Mouse (Mus musculus): ENCODE data around the gene Rab3c. TPM values are rescaled to one million over a fixed set of nuclear protein-coding genes. Genes with fewer than 3 reads are reported as not detected.

Rab3c gene
- polyA plus RNA-seq, 1 experiment from 2014 or later = 87.8 TPM

DNA sequence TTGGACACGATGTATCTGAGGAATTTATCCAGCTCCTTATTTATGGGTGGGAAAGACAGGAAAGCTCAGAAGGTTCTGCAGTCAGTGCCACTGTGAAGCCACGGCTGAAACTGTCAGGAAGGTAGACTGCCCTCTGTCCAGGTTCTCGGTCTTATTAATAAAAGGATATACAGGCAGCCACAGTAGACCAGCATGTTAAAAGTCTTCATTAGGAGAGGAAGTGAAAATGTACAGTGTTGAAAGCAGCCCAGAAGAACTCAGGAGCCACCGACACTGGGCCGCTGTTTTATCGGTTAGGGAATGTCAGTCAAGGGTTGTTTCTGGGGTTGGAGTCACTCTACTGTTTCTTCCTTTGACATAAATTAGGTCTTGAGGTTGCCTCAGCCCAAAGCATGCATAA, 245.9 kb downstream of the Rab3c start:
- H3K4me3 ChIP-seq = no peak overlapping the region
- H3K4me2 ChIP-seq (replicated peaks) = no peak overlapping the region
- no peaks in the 10 kb centered on the region for H3K36me3 ChIP-seq
- H3K4me1 ChIP-seq = no peaks in the 10 kb centered on the region
- no peak overlapping the region for H3K9ac ChIP-seq (replicated peaks)
- no peaks in the 10 kb centered on the region for H3K9me3 ChIP-seq
- H3K27ac ChIP-seq (replicated peaks) = no peak overlapping the region
- no peak for ATAC-seq (ENCODE audit: low FRiP score, low read depth)
- WGBS = 87% methylated on average over 6 of the region's 6 CpGs
- no peaks in the 10 kb centered on the region for H3K27me3 ChIP-seq

DNA sequence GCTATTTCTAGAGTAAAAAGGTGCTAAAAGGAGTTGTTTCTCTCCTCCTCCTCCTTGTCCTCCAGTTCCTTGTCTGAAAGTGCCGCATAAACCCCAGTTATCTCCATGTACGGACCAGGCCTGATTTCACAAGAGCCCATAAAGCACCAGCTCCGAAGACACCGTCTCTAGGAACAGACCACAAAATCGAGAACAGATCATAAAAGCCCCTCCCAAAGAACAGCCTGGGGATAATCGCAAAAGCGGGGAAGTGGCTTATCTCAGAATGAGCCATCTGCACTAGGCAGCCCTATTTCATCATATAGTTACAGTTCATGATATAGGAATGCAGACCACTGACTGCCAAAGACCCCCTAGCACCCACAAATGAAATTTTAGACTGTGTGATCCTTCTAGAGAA, 246.8 kb downstream of the Rab3c start:
- no peak for ATAC-seq (ENCODE audit: low FRiP score, low read depth)
- H3K36me3 ChIP-seq = no peaks in the 10 kb centered on the region
- no peak overlapping the region for H3K4me2 ChIP-seq (replicated peaks)
- H3K9me3 ChIP-seq = no peaks in the 10 kb centered on the region
- H3K27me3 ChIP-seq = no peaks in the 10 kb centered on the region
- no peak overlapping the region for H3K9ac ChIP-seq (replicated peaks)
- no peak overlapping the region for H3K4me3 ChIP-seq
- no peaks in the 10 kb centered on the region for H3K4me1 ChIP-seq
- H3K27ac ChIP-seq (replicated peaks) = no peak overlapping the region
- WGBS = 84% methylated on average over 7 of the region's 7 CpGs

DNA sequence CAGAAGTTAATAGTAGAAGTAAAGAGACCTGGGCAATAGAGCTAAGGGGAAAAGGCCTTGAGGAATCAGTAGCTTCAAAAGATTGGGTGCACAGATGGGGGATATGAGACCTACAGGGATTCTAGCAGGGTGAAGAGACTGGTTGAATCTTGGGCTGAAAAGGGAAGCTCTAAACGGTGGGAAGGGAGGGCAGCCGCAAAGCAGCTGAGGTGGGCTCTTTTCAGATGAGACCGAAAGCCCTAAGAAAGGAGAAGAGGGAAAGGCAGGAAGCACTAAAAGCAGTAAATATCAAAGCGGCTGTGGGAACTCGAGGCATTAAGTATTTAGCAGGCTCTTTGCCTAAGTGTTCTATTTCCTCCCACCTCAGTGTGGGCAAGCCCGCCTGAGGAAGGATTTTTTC, 248.9 kb downstream of the Rab3c start:
- Histone ChIP-seq H3K9ac (replicated peaks) (no peak overlapping the region), H3K27ac (replicated peaks) (no peak overlapping the region), H3K4me3 (no peak overlapping the region), H3K27me3 (no peaks in the 10 kb centered on the region), H3K4me1 (no peaks in the 10 kb centered on the region), H3K9me3 (no peaks in the 10 kb centered on the region), H3K4me2 (replicated peaks) (no peak overlapping the region), H3K36me3 (no peaks in the 10 kb centered on the region)
- WGBS = 46% methylated on average over 6 of the region's 6 CpGs
- ATAC-seq (ENCODE audit: low FRiP score, low read depth) = no peak

DNA sequence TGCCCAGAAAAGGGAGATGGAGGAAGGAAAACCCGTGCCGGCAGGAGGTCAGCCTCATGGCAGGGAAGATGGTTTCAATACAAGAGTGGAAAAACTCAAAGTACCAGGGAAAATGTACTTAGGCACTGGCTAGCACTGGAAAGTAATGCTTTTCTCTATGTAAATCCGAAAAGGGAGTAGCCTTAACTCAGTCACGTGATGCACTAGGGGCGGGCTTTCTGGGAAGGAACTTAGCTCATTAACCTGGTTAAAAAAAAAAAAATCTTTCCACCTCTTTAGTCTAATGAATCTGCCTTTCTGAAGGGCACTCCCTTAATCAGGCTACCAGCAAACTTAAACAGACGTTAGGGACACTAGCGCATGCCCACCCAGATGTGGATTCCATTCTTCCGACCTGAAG, 249.7 kb downstream of the Rab3c start:
- no peaks in the 10 kb centered on the region for H3K4me1 ChIP-seq
- no peaks in the 10 kb centered on the region for H3K9me3 ChIP-seq
- no peak overlapping the region for H3K4me3 ChIP-seq
- ATAC-seq (ENCODE audit: low FRiP score, low read depth) = no peak
- no peak overlapping the region for H3K27ac ChIP-seq (replicated peaks)
- no peaks in the 10 kb centered on the region for H3K27me3 ChIP-seq
- no peak overlapping the region for H3K4me2 ChIP-seq (replicated peaks)
- 86% methylated on average over 8 of the region's 8 CpGs for WGBS
- H3K36me3 ChIP-seq = no peaks in the 10 kb centered on the region
- H3K9ac ChIP-seq (replicated peaks) = no peak overlapping the region

DNA sequence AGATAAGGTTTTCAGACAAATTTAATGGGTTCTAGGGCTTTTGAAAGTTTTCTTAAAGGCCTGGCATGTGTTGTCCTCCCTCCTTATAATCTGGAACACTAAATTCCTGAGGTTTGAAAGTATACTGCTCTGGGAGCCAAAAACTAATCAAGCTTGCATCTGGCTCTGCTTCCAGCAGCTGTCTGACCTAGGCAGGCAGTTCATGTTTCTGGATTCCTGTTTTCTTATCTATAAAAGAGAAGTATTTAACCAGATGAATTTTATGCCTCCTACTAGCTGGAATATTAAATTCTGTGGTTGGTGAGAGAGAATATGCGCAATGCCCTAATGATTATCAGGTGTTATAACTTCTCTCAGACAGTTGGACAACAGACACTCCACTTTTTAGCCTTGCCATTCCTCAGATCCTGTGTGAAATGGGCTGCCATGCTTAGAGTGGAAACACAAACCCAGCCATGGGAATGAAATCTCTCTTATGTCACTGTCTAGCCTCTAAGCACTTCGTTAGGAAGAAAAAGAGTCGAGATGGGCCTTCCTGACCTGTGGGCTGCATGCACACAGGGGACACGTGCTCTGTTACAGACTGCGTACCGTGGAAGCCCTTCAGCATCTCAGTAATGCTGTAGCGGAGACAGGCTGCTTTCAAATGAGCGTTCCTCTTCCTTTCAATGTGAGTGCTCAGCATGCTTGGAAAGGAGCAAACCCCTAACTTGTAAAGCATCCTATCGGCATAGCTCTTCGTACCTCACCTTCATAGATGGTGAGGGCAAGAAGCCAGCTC, 256.2 kb downstream of the Rab3c start:
- Histone ChIP-seq H3K9me3 (no peaks in the 10 kb centered on the region), H3K4me2 (replicated peaks) (no peak overlapping the region), H3K27ac (replicated peaks) (no peak overlapping the region), H3K36me3 (no peaks in the 10 kb centered on the region), H3K4me3 (no peak overlapping the region), H3K9ac (replicated peaks) (no peak overlapping the region), H3K27me3 (0 out of 2 replicates have a peak, but pooled peaks cover 3% of the 10 kb centered on the region), H3K4me1 (peaks cover 4% of the 10 kb centered on the region; the same call in 1 of the 2 replicates)
- ATAC-seq (ENCODE audit: low FRiP score, low read depth) = no peak
- 79% methylated on average over 10 of the region's 10 CpGs for WGBS

DNA sequence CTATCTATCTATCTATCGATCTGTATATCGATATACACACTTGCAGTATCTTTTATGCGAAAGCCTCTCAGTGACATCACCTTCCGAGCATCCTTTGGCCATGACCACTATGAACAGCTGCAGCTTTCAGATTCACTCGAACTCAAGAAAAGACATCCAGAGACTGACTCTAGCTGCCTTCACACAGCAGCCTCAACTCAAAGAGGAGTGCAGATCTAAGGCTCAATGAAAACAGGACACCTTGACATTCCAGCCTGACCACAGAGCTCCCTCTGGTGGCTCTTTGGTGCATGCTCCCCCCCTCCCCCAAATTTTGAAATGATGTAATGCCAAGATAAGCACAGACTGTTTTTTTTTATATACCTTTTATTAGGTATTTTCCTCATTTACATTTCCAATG, 257.8 kb downstream of the Rab3c start:
- 84% methylated on average over 5 of the region's 5 CpGs for WGBS
- 0 out of 2 replicates have a peak, but pooled peaks cover 3% of the 10 kb centered on the region for H3K27me3 ChIP-seq
- no peak overlapping the region for H3K4me2 ChIP-seq (replicated peaks)
- no peak overlapping the region for H3K4me3 ChIP-seq
- no peak overlapping the region for H3K9ac ChIP-seq (replicated peaks)
- H3K36me3 ChIP-seq = no peaks in the 10 kb centered on the region
- peaks cover 15% of the 10 kb centered on the region for H3K4me1 ChIP-seq
- H3K27ac ChIP-seq (replicated peaks) = no peak overlapping the region
- H3K9me3 ChIP-seq = no peaks in the 10 kb centered on the region
- ATAC-seq (ENCODE audit: low FRiP score, low read depth) = no peak

DNA sequence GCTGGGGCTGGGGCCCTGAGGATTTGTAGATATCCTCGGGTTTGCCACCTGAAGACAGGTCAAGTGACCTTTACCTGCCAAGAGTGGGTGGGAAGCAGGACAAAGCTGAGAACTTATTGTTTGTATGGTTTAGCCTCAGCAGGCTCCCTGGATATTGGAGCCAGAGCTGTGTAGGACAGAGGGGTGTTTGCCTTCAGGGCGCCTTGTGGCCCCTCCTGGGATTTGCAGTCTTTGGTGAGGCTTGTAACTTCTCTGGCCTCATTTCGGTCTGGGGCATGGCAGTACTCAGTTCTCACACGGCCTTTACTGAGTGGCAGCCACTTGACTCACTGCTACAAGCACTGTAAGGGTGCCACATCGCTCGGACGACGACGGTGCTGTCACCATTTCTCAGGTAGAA, 261.0 kb downstream of the Rab3c start:
- H3K9me3 ChIP-seq = no peaks in the 10 kb centered on the region
- 21% methylated on average over 9 of the region's 9 CpGs for WGBS
- H3K9ac ChIP-seq (replicated peaks) = peak overlapping the region; percentile 48; the same call in 1 of the 2 replicates
- peak; percentile 36 for ATAC-seq (ENCODE audit: low FRiP score, low read depth)
- H3K4me2 ChIP-seq (replicated peaks) = peak overlapping the region; percentile 72
- peak overlapping the region; percentile 35; the same call in 1 of the 2 replicates for H3K27ac ChIP-seq (replicated peaks)
- H3K4me1 ChIP-seq = peaks cover 22% of the 10 kb centered on the region
- no peaks in the 10 kb centered on the region for H3K36me3 ChIP-seq
- H3K27me3 ChIP-seq = 0 out of 2 replicates have a peak, but pooled peaks cover 3% of the 10 kb centered on the region
- H3K4me3 ChIP-seq = peak overlapping the region; percentile 34

DNA sequence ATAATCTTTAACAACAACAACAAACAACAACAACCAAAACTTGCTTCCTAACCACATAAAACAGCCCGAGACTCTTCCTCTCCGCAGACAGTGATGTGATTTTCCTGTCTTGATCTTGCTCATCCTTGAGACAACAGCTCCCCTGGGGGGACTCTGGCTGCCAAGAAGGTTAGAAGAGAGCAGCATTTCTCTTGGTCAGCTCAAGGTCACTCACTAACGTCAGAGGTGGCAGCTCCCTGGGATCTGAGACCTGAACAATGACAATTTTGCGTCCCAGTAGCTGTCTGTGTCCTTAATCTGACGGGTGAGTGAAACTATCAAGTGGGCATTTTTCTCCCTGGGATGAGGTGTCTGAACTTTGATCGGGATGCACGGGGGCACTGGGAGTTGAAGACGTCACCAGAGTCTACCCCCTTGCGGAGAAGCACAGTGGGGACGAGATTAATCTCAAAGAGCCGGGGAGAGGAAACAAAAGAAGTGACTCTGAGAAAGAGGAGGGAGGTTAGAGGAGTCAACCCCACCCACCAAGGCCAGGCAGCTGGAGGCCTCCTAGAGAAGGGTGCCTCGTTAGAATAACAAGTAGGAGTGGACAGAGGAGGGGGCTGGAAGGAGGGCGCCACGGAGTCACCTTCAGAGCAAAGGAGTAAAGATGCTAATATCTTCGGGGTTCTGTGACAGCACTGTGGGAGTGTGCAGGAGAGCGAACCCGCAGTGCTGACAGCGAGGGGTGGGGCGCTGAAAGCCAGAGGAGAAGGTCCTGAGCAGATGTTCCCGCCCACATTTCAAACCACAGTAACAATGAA, 261.7 kb downstream of the Rab3c start:
- ATAC-seq (ENCODE audit: low FRiP score, low read depth) = peak; percentile 72
- peak overlapping the region; percentile 35 for H3K27ac ChIP-seq (replicated peaks)
- under 1% methylated on average over 20 of the region's 20 CpGs for WGBS
- peak overlapping the region; percentile 48 for H3K9ac ChIP-seq (replicated peaks)
- H3K4me1 ChIP-seq = peaks cover 22% of the 10 kb centered on the region
- peak overlapping the region; percentile 72 for H3K4me2 ChIP-seq (replicated peaks)
- H3K4me3 ChIP-seq = peak overlapping the region; percentile 34
- H3K36me3 ChIP-seq = no peaks in the 10 kb centered on the region
- 0 out of 2 replicates have a peak, but pooled peaks cover 3% of the 10 kb centered on the region for H3K27me3 ChIP-seq
- H3K9me3 ChIP-seq = no peaks in the 10 kb centered on the region

DNA sequence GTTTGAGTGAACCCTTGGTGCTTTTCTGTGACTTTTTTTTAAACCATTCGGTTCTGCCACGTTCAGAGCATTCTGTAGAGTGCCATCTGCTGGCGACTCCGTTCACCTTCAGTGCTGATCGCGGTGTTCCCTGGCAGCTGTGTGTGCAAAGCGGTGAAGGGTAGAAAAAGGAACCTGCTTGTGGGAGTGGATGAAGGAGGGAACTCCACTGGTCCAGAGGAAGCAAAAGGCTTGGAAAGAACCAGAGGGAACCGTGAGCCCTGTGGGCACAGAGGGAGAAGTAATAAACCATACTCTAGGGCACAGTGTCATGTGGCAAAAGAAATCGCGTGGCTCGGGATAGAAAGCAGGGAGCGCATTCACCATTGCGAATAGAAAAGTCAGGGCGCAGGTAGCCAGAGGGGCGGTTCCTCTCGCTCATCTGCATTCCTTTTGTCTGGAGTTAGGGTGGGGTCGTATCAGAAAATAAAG, 262.3 kb downstream of the Rab3c start:
- under 1% methylated on average over 17 of the region's 17 CpGs for WGBS
- Histone ChIP-seq H3K9ac (replicated peaks) (peak overlapping the region; percentile 48), H3K36me3 (no peaks in the 10 kb centered on the region), H3K4me1 (peaks cover 22% of the 10 kb centered on the region), H3K9me3 (no peaks in the 10 kb centered on the region), H3K27me3 (no peaks in the 10 kb centered on the region), H3K4me3 (peak overlapping the region; percentile 34), H3K4me2 (replicated peaks) (peak overlapping the region; percentile 72), H3K27ac (replicated peaks) (peak overlapping the region; percentile 35; the same call in 1 of the 2 replicates)
- ATAC-seq (ENCODE audit: low FRiP score, low read depth) = peak; percentile 68; the same call in 1 of the 2 replicates

DNA sequence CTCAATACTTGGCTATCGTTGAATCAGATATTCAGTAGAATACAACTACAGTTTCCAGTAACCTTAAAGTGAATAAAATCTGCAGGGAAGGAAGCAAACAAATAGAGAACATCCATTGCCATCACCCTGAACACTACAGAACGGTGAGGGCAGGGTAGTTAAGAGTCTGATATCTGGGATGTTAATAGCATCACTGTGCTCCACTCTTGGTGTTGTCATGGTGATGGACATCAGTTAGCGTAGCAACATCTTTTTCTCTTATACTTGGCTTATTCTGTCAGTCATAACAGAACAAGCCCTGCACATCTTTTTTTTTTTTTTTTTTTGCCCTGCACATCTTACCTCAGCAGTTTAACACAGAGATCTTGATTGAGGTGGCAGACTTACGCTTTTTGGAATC, 268.8 kb downstream of the Rab3c start:
- Histone ChIP-seq H3K27me3 (no peaks in the 10 kb centered on the region), H3K9me3 (no peaks in the 10 kb centered on the region), H3K4me1 (peaks cover 11% of the 10 kb centered on the region; the same call in 1 of the 2 replicates), H3K36me3 (no peaks in the 10 kb centered on the region), H3K4me3 (no peak overlapping the region), H3K27ac (replicated peaks) (no peak overlapping the region), H3K4me2 (replicated peaks) (no peak overlapping the region), H3K9ac (replicated peaks) (no peak overlapping the region)
- ATAC-seq (ENCODE audit: low FRiP score, low read depth) = no peak
- WGBS = 85% methylated on average over 4 of the region's 4 CpGs

DNA sequence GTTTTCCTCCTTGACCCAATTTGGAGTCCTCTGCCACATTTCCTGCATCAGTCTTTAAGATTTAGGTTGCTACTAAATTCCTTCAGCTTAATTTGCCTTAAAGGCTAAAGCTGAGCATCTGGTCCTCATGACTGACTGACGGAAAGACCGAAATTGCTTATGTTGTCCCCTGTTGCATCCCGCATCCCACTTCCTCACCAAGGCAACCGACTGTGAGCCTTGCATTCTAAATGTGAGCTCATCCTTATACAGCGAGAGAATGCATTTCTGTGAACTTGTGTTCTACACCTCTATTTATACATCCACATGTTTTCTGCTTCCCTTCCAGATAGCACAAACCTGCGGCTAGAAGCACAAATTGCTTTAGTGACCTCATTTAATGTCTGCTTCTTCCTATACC, 269.9 kb downstream of the Rab3c start:
- Histone ChIP-seq H3K4me1 (peaks cover 11% of the 10 kb centered on the region; the same call in 1 of the 2 replicates), H3K27me3 (no peaks in the 10 kb centered on the region), H3K4me3 (no peak overlapping the region), H3K4me2 (replicated peaks) (no peak overlapping the region), H3K9ac (replicated peaks) (no peak overlapping the region), H3K36me3 (no peaks in the 10 kb centered on the region), H3K9me3 (no peaks in the 10 kb centered on the region), H3K27ac (replicated peaks) (no peak overlapping the region)
- no peak for ATAC-seq (ENCODE audit: low FRiP score, low read depth)
- WGBS = 60% methylated on average over 6 of the region's 6 CpGs

DNA sequence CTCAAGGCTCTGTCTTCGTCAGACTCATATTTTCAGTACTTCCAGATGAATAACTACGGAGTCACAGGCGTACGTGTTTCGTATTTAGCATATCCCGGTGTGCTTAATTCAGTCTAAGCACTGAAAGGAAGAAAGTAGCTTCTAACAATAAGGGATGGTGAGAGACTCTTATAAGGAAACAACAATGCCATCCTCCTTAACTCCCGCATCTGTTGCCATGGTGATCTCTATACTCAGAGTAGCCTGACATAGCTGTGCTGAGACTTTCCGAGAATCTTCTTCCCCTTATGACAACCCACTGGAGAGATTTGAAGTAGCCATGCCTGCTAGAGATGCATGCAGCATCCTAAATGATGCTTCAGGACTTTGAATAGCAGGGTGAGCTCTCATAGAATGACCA, 272.3 kb downstream of the Rab3c start:
- Histone ChIP-seq H3K27ac (replicated peaks) (no peak overlapping the region), H3K4me2 (replicated peaks) (no peak overlapping the region), H3K4me1 (peaks cover 11% of the 10 kb centered on the region; the same call in 1 of the 2 replicates), H3K9me3 (no peaks in the 10 kb centered on the region), H3K27me3 (no peaks in the 10 kb centered on the region), H3K9ac (replicated peaks) (no peak overlapping the region), H3K36me3 (no peaks in the 10 kb centered on the region), H3K4me3 (no peak overlapping the region)
- WGBS = 28% methylated on average over 8 of the region's 8 CpGs
- ATAC-seq (ENCODE audit: low FRiP score, low read depth) = no peak; the same call in 1 of the 2 replicates

Data from midbrain, embryonic 12.5 days (tissue).